8 mouse cellular contexts compared by ENCODE assay signal in genomic region chr2:152106225-152106595, GRCm38 (mm10). TPM values are rescaled to one million over a fixed set of nuclear protein-coding genes. Genes with fewer than 3 reads are reported as not detected.
DNase-seq lines count a peak whose midpoint lies in the region; ATAC-seq lines count a peak whose summit lies in the region.

No protein-coding gene starts in this region.

- peak overlapping the region; percentile 91 for H3K4me2 ChIP-seq in kidney, embryonic 14.5 days (replicated peaks; ENCODE audit: low read depth, low read length)
- peak overlapping the region; percentile 61 for H3K4me2 ChIP-seq in hindbrain, embryonic 14.5 days (replicated peaks)
- peak overlapping the region; percentile 79 for H3K4me2 ChIP-seq in midbrain, embryonic 14.5 days (ENCODE audit: low read length)

- H3K4me1 ChIP-seq in kidney, embryonic 14.5 days (ENCODE audit: control insufficient read depth, insufficient read depth, low read length), result 0 out of 2 replicates have a peak, but pooled peaks cover 5% of the 10 kb centered on the region
- H3K4me1 ChIP-seq in brown adipose tissue, adult 24 weeks (ENCODE audit: control insufficient read depth, insufficient read depth, insufficient read length, low read length), result peaks cover 7% of the 10 kb centered on the region; the same call in 1 of the 2 replicates
- 0 out of 2 replicates have a peak, but pooled peaks cover 18% of the 10 kb centered on the region for H3K4me1 ChIP-seq in hindbrain, embryonic 14.5 days (replicated peaks; ENCODE audit: control insufficient read depth, insufficient read depth, low read length)
- H3K4me1 ChIP-seq in midbrain, embryonic 14.5 days (ENCODE audit: control insufficient read depth, insufficient read depth, low read length), result peaks cover 14% of the 10 kb centered on the region

- WGBS in kidney, embryonic 14.5 days, result 67% methylated on average over 3 of the region's 3 CpGs
- WGBS in hindbrain, embryonic 14.5 days, result 88% methylated on average over 3 of the region's 3 CpGs
- WGBS in midbrain, embryonic 14.5 days, result 95% methylated on average over 3 of the region's 3 CpGs

- ATAC-seq in kidney, embryonic 14.5 days (ENCODE audit: low FRiP score, low TSS enrichment), result no peak
- ATAC-seq in hindbrain, embryonic 14.5 days (ENCODE audit: low FRiP score), result no peak
- no peak for ATAC-seq in midbrain, embryonic 14.5 days (ENCODE audit: low FRiP score, low TSS enrichment)

- H3K36me3 ChIP-seq in kidney, embryonic 14.5 days (ENCODE audit: control insufficient read depth, insufficient read depth, low read length), result no peaks in the 10 kb centered on the region
- H3K36me3 ChIP-seq in hindbrain, embryonic 14.5 days (replicated peaks; ENCODE audit: control insufficient read depth, insufficient read depth), result no peaks in the 10 kb centered on the region
- no peaks in the 10 kb centered on the region for H3K36me3 ChIP-seq in midbrain, embryonic 14.5 days (ENCODE audit: control insufficient read depth, insufficient read depth, low read length)

- intact Hi-C loops in gastrocnemius, postnatal 14 days (cut with DNase I; ENCODE audit: low total_unique reads), result no loop called here

- H3K9me3 ChIP-seq in kidney, embryonic 14.5 days (ENCODE audit: control insufficient read depth, low read length), result no peaks in the 10 kb centered on the region
- no peaks in the 10 kb centered on the region for H3K9me3 ChIP-seq in hindbrain, embryonic 14.5 days (ENCODE audit: control insufficient read depth, low read length)
- no peaks in the 10 kb centered on the region for H3K9me3 ChIP-seq in midbrain, embryonic 14.5 days (ENCODE audit: control insufficient read depth, low read length)

- H3K4me3 ChIP-seq in kidney, embryonic 14.5 days (ENCODE audit: low read length), result peak overlapping the region; percentile 68
- H3K4me3 ChIP-seq in brown adipose tissue, adult 24 weeks (ENCODE audit: insufficient read depth, low read depth, low read length), result peak overlapping the region; percentile 77
- H3K4me3 ChIP-seq in hindbrain, embryonic 14.5 days (replicated peaks; ENCODE audit: low read length), result peak overlapping the region; percentile 68
- peak overlapping the region; percentile 61 for H3K4me3 ChIP-seq in midbrain, embryonic 14.5 days (replicated peaks; ENCODE audit: low read depth, low read length)

- H3K9ac ChIP-seq in kidney, embryonic 14.5 days (ENCODE audit: low read depth, low read length), result peak overlapping the region; percentile 80; the same call in 1 of the 2 replicates
- peak overlapping the region; percentile 89 for H3K9ac ChIP-seq in hindbrain, embryonic 14.5 days
- no peak overlapping the region; the same call in 1 of the 2 replicates for H3K9ac ChIP-seq in midbrain, embryonic 14.5 days (replicated peaks; ENCODE audit: low read length)

- no peak overlapping the region for H3K27ac ChIP-seq in kidney, embryonic 14.5 days (ENCODE audit: low read depth, low read length)
- 0 out of 2 replicates have a peak overlapping the region, but pooled peaks have one; percentile 9 for H3K27ac ChIP-seq in brown adipose tissue, adult 24 weeks (replicated peaks; ENCODE audit: low read depth, low read length)
- no peak overlapping the region for H3K27ac ChIP-seq in hindbrain, embryonic 14.5 days
- no peak overlapping the region for H3K27ac ChIP-seq in midbrain, embryonic 14.5 days (replicated peaks; ENCODE audit: low read depth, low read length)

- DNase-seq in kidney, postnatal 25 days, result no peak
- DNase-seq in hindbrain, embryonic 14.5 days (ENCODE audit: low spot score), result no peak
- no peak for DNase-seq in midbrain, embryonic 14.5 days
- no peak for DNase-seq in frontal cortex, postnatal 36 days (ENCODE audit: low spot score in 2 of 2)
- no peak for DNase-seq in gastrocnemius, postnatal 14 days
- DNase-seq in frontal cortex, postnatal 25 days (ENCODE audit: low spot score in 2 of 2), result no peak

- H3K27me3 ChIP-seq in kidney, embryonic 14.5 days (ENCODE audit: control insufficient read depth, insufficient read depth, low read length), result no peaks in the 10 kb centered on the region
- no peaks in the 10 kb centered on the region for H3K27me3 ChIP-seq in hindbrain, embryonic 14.5 days (ENCODE audit: control insufficient read depth, insufficient read depth, low read length)
- H3K27me3 ChIP-seq in midbrain, embryonic 14.5 days (ENCODE audit: control insufficient read depth, insufficient read depth, low read length), result no peaks in the 10 kb centered on the region

RNA-seq across cellular contexts. Expression of gene Srxn1, which starts 0.9 kb away (rescaled TPM):
- 4.7 and 9.5 TPM in 2 replicates for polyA plus RNA-seq in kidney, embryonic 14.5 days (2014; fragmentation: Nextera tagmentation; extraction: Ambion mirVana)
- polyA plus RNA-seq in brown adipose tissue, adult 24 weeks (2012; ENCODE audit: insufficient read depth, insufficient read length, missing spikeins), result 36.2 and 39.3 TPM in 2 replicates
- polyA plus RNA-seq in hindbrain, embryonic 14.5 days (2014; fragmentation: Nextera tagmentation; extraction: Ambion mirVana), result 22.5 and 26.2 TPM in 2 replicates
- polyA plus RNA-seq in midbrain, embryonic 14.5 days (2014; fragmentation: Nextera tagmentation; extraction: Ambion mirVana), result 11.5 and 17.4 TPM in 2 replicates
- 10 to 100 TPM in 1 of 2 experiments, 1 to 10 TPM in 1; 9.2 to 12.0 TPM for total RNA-seq in gastrocnemius, postnatal 14 days (2021)

RNA-seq across cellular contexts. Expression of gene Scrt2, which starts 24.9 kb away (rescaled TPM):
- not detected in 2 replicates for polyA plus RNA-seq in kidney, embryonic 14.5 days (2014; fragmentation: Nextera tagmentation; extraction: Ambion mirVana)
- not detected in 2 replicates for polyA plus RNA-seq in brown adipose tissue, adult 24 weeks (2012; ENCODE audit: insufficient read depth, insufficient read length, missing spikeins)
- polyA plus RNA-seq in hindbrain, embryonic 14.5 days (2014; fragmentation: Nextera tagmentation; extraction: Ambion mirVana), result 10.9 and 13.6 TPM in 2 replicates
- 16.4 and 18.4 TPM in 2 replicates for polyA plus RNA-seq in midbrain, embryonic 14.5 days (2014; fragmentation: Nextera tagmentation; extraction: Ambion mirVana)
- under 1 TPM in 1 of 2 experiments, not detected in 1; 0.10 TPM for total RNA-seq in gastrocnemius, postnatal 14 days (2021)

RNA-seq across cellular contexts. Expression of gene Tcf15, which starts 37.2 kb away (rescaled TPM):
- polyA plus RNA-seq in kidney, embryonic 14.5 days (2014; fragmentation: Nextera tagmentation; extraction: Ambion mirVana), result 18.2 and 19.2 TPM in 2 replicates
- polyA plus RNA-seq in brown adipose tissue, adult 24 weeks (2012; ENCODE audit: insufficient read depth, insufficient read length, missing spikeins), result 12.1 and 20.7 TPM in 2 replicates
- 1.6 and 2.3 TPM in 2 replicates for polyA plus RNA-seq in hindbrain, embryonic 14.5 days (2014; fragmentation: Nextera tagmentation; extraction: Ambion mirVana)
- 0.76 and 0.96 TPM in 2 replicates for polyA plus RNA-seq in midbrain, embryonic 14.5 days (2014; fragmentation: Nextera tagmentation; extraction: Ambion mirVana)
- 10 to 100 TPM; 18.4 to 20.4 TPM for total RNA-seq in gastrocnemius, postnatal 14 days (2021)

Comparison
In these comparisons a context has a peak if more than half of its experiments do, and no peak if none do; other contexts are left out.
1. RNA of gene Scrt2, which starts 24.9 kb away (polyA plus RNA-seq): 16.4 to 18.4 TPM in midbrain, embryonic 14.5 days and 10.9 to 13.6 TPM in hindbrain, embryonic 14.5 days; not detected in kidney, embryonic 14.5 days and not detected in brown adipose tissue, adult 24 weeks; every median in the first group is over 10 times any median in the second.
2. Peak in every context shown above with its lines, with median percentiles within 50 percentile points of each other: H3K4me2 ChIP-seq and H3K4me3 ChIP-seq.